Mouse (Mus musculus): ENCODE data around the gene Gm28305. TPM values are rescaled to one million over a fixed set of nuclear protein-coding genes. Genes with fewer than 3 reads are reported as not detected.

The Gm28305 gene
- polyA plus RNA-seq, 1 experiment from 2014 or later = not detected

- no peak for ATAC-seq (ENCODE audit: low FRiP score, low read depth)
Measured at GRCm38 (mm10) chr9:104075808-104076207, 35.3 kb downstream of the Gm28305 start.

GRCm38 (mm10) chr9:104078780-104079179 lies 38.3 kb downstream of the Gm28305 start:
- 96% methylated on average over 1 of the region's 1 CpGs for WGBS
- H3K9ac ChIP-seq (replicated peaks) = no peak overlapping the region
- no peak for ATAC-seq (ENCODE audit: low FRiP score, low read depth)
- H3K4me2 ChIP-seq (replicated peaks) = no peak overlapping the region
- H3K27me3 ChIP-seq = no peaks in the 10 kb centered on the region
- H3K36me3 ChIP-seq = no peaks in the 10 kb centered on the region
- no peaks in the 10 kb centered on the region for H3K4me1 ChIP-seq
- H3K4me3 ChIP-seq = no peak overlapping the region
- no peaks in the 10 kb centered on the region for H3K9me3 ChIP-seq
- no peak overlapping the region for H3K27ac ChIP-seq (replicated peaks)

More at GRCm38 (mm10) chr9:104075808-104076207, 35.3 kb downstream of the Gm28305 start:
- no peak overlapping the region for H3K27ac ChIP-seq (replicated peaks)
- no peaks in the 10 kb centered on the region for H3K9me3 ChIP-seq
- no peaks in the 10 kb centered on the region for H3K36me3 ChIP-seq
- H3K9ac ChIP-seq (replicated peaks) = no peak overlapping the region
- H3K4me2 ChIP-seq (replicated peaks) = no peak overlapping the region
- 65% methylated on average over 2 of the region's 2 CpGs for WGBS
- no peaks in the 10 kb centered on the region for H3K27me3 ChIP-seq
- H3K4me3 ChIP-seq = no peak overlapping the region
- no peaks in the 10 kb centered on the region for H3K4me1 ChIP-seq

- Histone ChIP-seq H3K4me3 (no peak overlapping the region), H3K27me3 (no peaks in the 10 kb centered on the region), H3K4me1 (no peaks in the 10 kb centered on the region), H3K27ac (replicated peaks) (no peak overlapping the region), H3K4me2 (replicated peaks) (no peak overlapping the region), H3K9me3 (no peaks in the 10 kb centered on the region), H3K36me3 (0 out of 2 replicates have a peak, but pooled peaks cover 3% of the 10 kb centered on the region), H3K9ac (replicated peaks) (no peak overlapping the region)
- 57% methylated on average over 5 of the region's 5 CpGs for WGBS
- no peak for ATAC-seq (ENCODE audit: low FRiP score, low read depth)
Measured at GRCm38 (mm10) chr9:104079379-104079778, 38.9 kb downstream of the Gm28305 start.

GRCm38 (mm10) chr9:104080038-104080437 lies 39.6 kb downstream of the Gm28305 start:
- Histone ChIP-seq H3K4me1 (no peaks in the 10 kb centered on the region), H3K4me3 (no peak overlapping the region), H3K27me3 (no peaks in the 10 kb centered on the region), H3K4me2 (replicated peaks) (no peak overlapping the region), H3K36me3 (0 out of 2 replicates have a peak, but pooled peaks cover 6% of the 10 kb centered on the region), H3K9me3 (no peaks in the 10 kb centered on the region), H3K27ac (replicated peaks) (no peak overlapping the region), H3K9ac (replicated peaks) (no peak overlapping the region)
- ATAC-seq (ENCODE audit: low FRiP score, low read depth) = no peak
- 75% methylated on average over 3 of the region's 3 CpGs for WGBS

GRCm38 (mm10) chr9:104085730-104086429 lies 45.4 kb downstream of the Gm28305 start:
- no peak overlapping the region for H3K9ac ChIP-seq (replicated peaks)
- no peak overlapping the region for H3K4me3 ChIP-seq
- no peak overlapping the region for H3K4me2 ChIP-seq (replicated peaks)
- H3K27me3 ChIP-seq = no peaks in the 10 kb centered on the region
- WGBS = 69% methylated on average over 4 of the region's 4 CpGs
- H3K36me3 ChIP-seq = 0 out of 2 replicates have a peak, but pooled peaks cover 6% of the 10 kb centered on the region
- no peak for ATAC-seq (ENCODE audit: low FRiP score, low read depth)
- H3K4me1 ChIP-seq = no peaks in the 10 kb centered on the region
- H3K27ac ChIP-seq (replicated peaks) = no peak overlapping the region
- H3K9me3 ChIP-seq = no peaks in the 10 kb centered on the region

- Histone ChIP-seq H3K4me2 (replicated peaks) (no peak overlapping the region), H3K9ac (replicated peaks) (no peak overlapping the region), H3K36me3 (0 out of 2 replicates have a peak, but pooled peaks cover 6% of the 10 kb centered on the region), H3K27ac (replicated peaks) (no peak overlapping the region), H3K27me3 (no peaks in the 10 kb centered on the region), H3K4me1 (no peaks in the 10 kb centered on the region), H3K4me3 (no peak overlapping the region), H3K9me3 (no peaks in the 10 kb centered on the region)
- ATAC-seq (ENCODE audit: low FRiP score, low read depth) = no peak
- WGBS = 82% methylated on average over 8 of the region's 8 CpGs
Measured at GRCm38 (mm10) chr9:104088555-104088954, 48.1 kb downstream of the Gm28305 start.

GRCm38 (mm10) chr9:104092945-104093344 lies 52.5 kb downstream of the Gm28305 start:
- Histone ChIP-seq H3K27me3 (no peaks in the 10 kb centered on the region), H3K4me1 (no peaks in the 10 kb centered on the region), H3K9me3 (no peaks in the 10 kb centered on the region), H3K4me3 (no peak overlapping the region), H3K4me2 (replicated peaks) (no peak overlapping the region), H3K36me3 (no peaks in the 10 kb centered on the region), H3K27ac (replicated peaks) (no peak overlapping the region), H3K9ac (replicated peaks) (no peak overlapping the region)
- WGBS = 95% methylated on average over 5 of the region's 5 CpGs
- ATAC-seq (ENCODE audit: low FRiP score, low read depth) = no peak

- WGBS = 87% methylated on average over 5 of the region's 5 CpGs
- Histone ChIP-seq H3K4me2 (replicated peaks) (no peak overlapping the region), H3K9me3 (no peaks in the 10 kb centered on the region), H3K36me3 (no peaks in the 10 kb centered on the region), H3K4me3 (no peak overlapping the region), H3K27ac (replicated peaks) (no peak overlapping the region), H3K27me3 (no peaks in the 10 kb centered on the region), H3K4me1 (no peaks in the 10 kb centered on the region), H3K9ac (replicated peaks) (no peak overlapping the region)
- ATAC-seq (ENCODE audit: low FRiP score, low read depth) = no peak
Measured at GRCm38 (mm10) chr9:104098256-104098655, 57.8 kb downstream of the Gm28305 start.

GRCm38 (mm10) chr9:104099060-104099459 lies 58.6 kb downstream of the Gm28305 start:
- H3K9me3 ChIP-seq = no peaks in the 10 kb centered on the region
- no peaks in the 10 kb centered on the region for H3K27me3 ChIP-seq
- ATAC-seq (ENCODE audit: low FRiP score, low read depth) = no peak
- no peak overlapping the region for H3K27ac ChIP-seq (replicated peaks)
- no peak overlapping the region for H3K4me3 ChIP-seq
- H3K4me2 ChIP-seq (replicated peaks) = no peak overlapping the region
- H3K36me3 ChIP-seq = no peaks in the 10 kb centered on the region
- WGBS = 90% methylated on average over 11 of the region's 11 CpGs
- no peaks in the 10 kb centered on the region for H3K4me1 ChIP-seq
- no peak overlapping the region for H3K9ac ChIP-seq (replicated peaks)

GRCm38 (mm10) chr9:104100822-104101221 lies 60.4 kb downstream of the Gm28305 start:
- Histone ChIP-seq H3K27ac (replicated peaks) (no peak overlapping the region), H3K4me2 (replicated peaks) (no peak overlapping the region), H3K27me3 (no peaks in the 10 kb centered on the region), H3K9ac (replicated peaks) (no peak overlapping the region), H3K36me3 (no peaks in the 10 kb centered on the region), H3K9me3 (no peaks in the 10 kb centered on the region), H3K4me1 (no peaks in the 10 kb centered on the region), H3K4me3 (no peak overlapping the region)
- WGBS = 47% methylated on average over 7 of the region's 7 CpGs
- no peak for ATAC-seq (ENCODE audit: low FRiP score, low read depth)

GRCm38 (mm10) chr9:104101458-104101857 lies 61.0 kb downstream of the Gm28305 start:
- WGBS = 40% methylated on average over 3 of the region's 3 CpGs
- Histone ChIP-seq H3K4me2 (replicated peaks) (no peak overlapping the region), H3K9me3 (no peaks in the 10 kb centered on the region), H3K27ac (replicated peaks) (no peak overlapping the region), H3K4me3 (no peak overlapping the region), H3K4me1 (no peaks in the 10 kb centered on the region), H3K9ac (replicated peaks) (no peak overlapping the region), H3K36me3 (no peaks in the 10 kb centered on the region), H3K27me3 (no peaks in the 10 kb centered on the region)
- ATAC-seq (ENCODE audit: low FRiP score, low read depth) = no peak

GRCm38 (mm10) chr9:104102301-104102700 lies 61.8 kb downstream of the Gm28305 start:
- no peaks in the 10 kb centered on the region for H3K27me3 ChIP-seq
- H3K4me2 ChIP-seq (replicated peaks) = no peak overlapping the region
- no peak overlapping the region for H3K9ac ChIP-seq (replicated peaks)
- ATAC-seq (ENCODE audit: low FRiP score, low read depth) = no peak
- no peaks in the 10 kb centered on the region for H3K4me1 ChIP-seq
- H3K27ac ChIP-seq (replicated peaks) = no peak overlapping the region
- no peak overlapping the region for H3K4me3 ChIP-seq
- 39% methylated on average over 6 of the region's 6 CpGs for WGBS
- no peaks in the 10 kb centered on the region for H3K9me3 ChIP-seq
- H3K36me3 ChIP-seq = no peaks in the 10 kb centered on the region

GRCm38 (mm10) chr9:104102901-104103300 lies 62.4 kb downstream of the Gm28305 start:
- no peak for ATAC-seq (ENCODE audit: low FRiP score, low read depth)
- no peak overlapping the region for H3K27ac ChIP-seq (replicated peaks)
- no peaks in the 10 kb centered on the region for H3K4me1 ChIP-seq
- WGBS = 35% methylated on average over 2 of the region's 2 CpGs
- H3K27me3 ChIP-seq = no peaks in the 10 kb centered on the region
- no peaks in the 10 kb centered on the region for H3K9me3 ChIP-seq
- no peak overlapping the region for H3K4me3 ChIP-seq
- H3K9ac ChIP-seq (replicated peaks) = no peak overlapping the region
- no peaks in the 10 kb centered on the region for H3K36me3 ChIP-seq
- H3K4me2 ChIP-seq (replicated peaks) = no peak overlapping the region
